Mouse (Mus musculus): ENCODE data around the gene Gm16253.

Gm16253 gene

GRCm38 (mm10) chr3:96571896-96572698, 4.7 kb upstream of the Gm16253 start:
- DNase-seq (ENCODE audit: low read depth, low spot score): no peak

- no peak for DNase-seq (ENCODE audit: low read depth, low spot score)
These were observed 2.9 kb upstream of the Gm16253 start for GRCm38 (mm10) chr3:96573611-96574511.

- no peak for DNase-seq (ENCODE audit: low read depth, low spot score)
These were observed 1.4 kb upstream of the Gm16253 start for GRCm38 (mm10) chr3:96575272-96575984.

GRCm38 (mm10) chr3:96576005-96576658, 652 bp upstream of the Gm16253 start:
- DNase-seq (ENCODE audit: low read depth, low spot score): no peak

GRCm38 (mm10) chr3:96577566-96577965, 782 bp downstream of the Gm16253 start:
- no peak for DNase-seq (ENCODE audit: low read depth, low spot score)

GRCm38 (mm10) chr3:96578561-96579238, 1.9 kb downstream of the Gm16253 start:
- no peak for DNase-seq (ENCODE audit: low read depth, low spot score)

GRCm38 (mm10) chr3:96579239-96579750, 2.5 kb downstream of the Gm16253 start:
- DNase-seq (ENCODE audit: low read depth, low spot score): no peak

GRCm38 (mm10) chr3:96579885-96580454, 3.2 kb downstream of the Gm16253 start:
- DNase-seq (ENCODE audit: low read depth, low spot score): peak; percentile 76

GRCm38 (mm10) chr3:96581141-96581540, 4.4 kb downstream of the Gm16253 start:
- DNase-seq (ENCODE audit: low read depth, low spot score): no peak

GRCm38 (mm10) chr3:96581771-96582515, 5.2 kb downstream of the Gm16253 start:
- DNase-seq (ENCODE audit: low read depth, low spot score): no peak

GRCm38 (mm10) chr3:96583386-96583785, 6.6 kb downstream of the Gm16253 start:
- no peak for DNase-seq (ENCODE audit: low read depth, low spot score)

GRCm38 (mm10) chr3:96590657-96591056, 13.9 kb downstream of the Gm16253 start:
- DNase-seq (ENCODE audit: low read depth, low spot score): no peak

GRCm38 (mm10) chr3:96593374-96593773, 16.6 kb downstream of the Gm16253 start:
- DNase-seq (ENCODE audit: low read depth, low spot score): no peak

- DNase-seq (ENCODE audit: low read depth, low spot score): peak; percentile 88
These were observed 17.2 kb downstream of the Gm16253 start, which contains the start of gene Polr3gl for GRCm38 (mm10) chr3:96593790-96594560. Gene Polr3gl (minus strand): TSS chr3:96594181.

- DNase-seq (ENCODE audit: low read depth, low spot score): no peak
These were observed 18.1 kb downstream of the Gm16253 start for GRCm38 (mm10) chr3:96594851-96595250.

GRCm38 (mm10) chr3:96595661-96596060, 18.9 kb downstream of the Gm16253 start:
- DNase-seq (ENCODE audit: low read depth, low spot score): no peak

- DNase-seq (ENCODE audit: low read depth, low spot score): no peak
These were observed 19.5 kb downstream of the Gm16253 start, which contains the start of gene Ankrd34a for GRCm38 (mm10) chr3:96596228-96596707. Gene Ankrd34a (plus strand): TSS chr3:96596636.

GRCm38 (mm10) chr3:96596855-96597254, 20.1 kb downstream of the Gm16253 start:
- no peak for DNase-seq (ENCODE audit: low read depth, low spot score)
